Mouse (Mus musculus) kidney, postnatal 0 days (tissue): ENCODE measurements around the gene Zscan21. TPM values are rescaled to one million over a fixed set of nuclear protein-coding genes. Genes with fewer than 3 reads are reported as not detected.
A peak's percentile ranks its signal among the peaks of the same experiment; 100 is the strongest.

Experiments
- ATAC-seq: fragments of 200-750 bp; cut with Nextera tagmentation; replicated peaks from 2 replicates; pipeline ENCODE4 v1.8.0; 2017; ENCODE audit warnings: low read depth, moderate number of reproducible peaks, moderate TSS enrichment, moderate library complexity; ENCODE audit not compliant: low FRiP score
- DNase-seq: peaks from one replicate; pipeline ENCODE4 v3.0.0-alpha.2; 2016; ENCODE audit warnings: low spot score
- H3K27ac ChIP-seq: fragments of 300-500 bp; sonication (generic); 2 replicates; pipeline ENCODE4 v1.5.1; 2014; ENCODE audit warnings: mild to moderate bottlenecking
- H3K27me3 ChIP-seq: fragments of 300-500 bp; sonication (generic); 2 replicates; pipeline ENCODE4 v1.6.1; 2014; ENCODE audit warnings: low read length, mixed read lengths; ENCODE audit not compliant: insufficient read depth
- H3K36me3 ChIP-seq: fragments of 300-500 bp; sonication (generic); 2 replicates; pipeline ENCODE4 v1.6.1; 2014; ENCODE audit warnings: low read length, mixed read lengths; ENCODE audit not compliant: insufficient read depth
- H3K4me1 ChIP-seq: fragments of 300-500 bp; sonication (generic); replicated peaks from 2 replicates; pipeline ENCODE4 v1.6.1; 2014; ENCODE audit warnings: antibody characterized with exemption, low read length, mixed read lengths; ENCODE audit not compliant: insufficient read depth
- H3K4me2 ChIP-seq: fragments of 300-500 bp; sonication (generic); 2 replicates; pipeline ENCODE4 v1.6.1; 2014; ENCODE audit warnings: mild to moderate bottlenecking, low read length, moderate library complexity, mixed read lengths
- H3K4me3 ChIP-seq: fragments of 300-500 bp; sonication (generic); replicated peaks from 2 replicates; pipeline ENCODE4 v1.5.1; 2014; ENCODE audit warnings: low read depth, low read length
- H3K9ac ChIP-seq: fragments of 300-500 bp; sonication (generic); 2 replicates; pipeline ENCODE4 v1.6.1; 2014; ENCODE audit warnings: low read depth, low read length
- H3K9me3 ChIP-seq: fragments of 300-500 bp; sonication (generic); replicated peaks from 2 replicates; pipeline ENCODE4 v1.6.1; 2016; ENCODE audit warnings: low read length, inconsistent platforms, mixed read lengths
- CTCF ChIP-seq: IDR thresholded peaks from 2 replicates; pipeline ENCODE4 v1.5.1; 2016; ENCODE audit warnings: antibody characterized with exemption, low read depth, mild to moderate bottlenecking, moderate library complexity
- WGBS: fragments of 180-500 bp; shearing (Covaris S2); extraction: QIAGEN DNeasy Blood & Tissue Kit; methylation state at CpG from one replicate; pipeline ENCODE4 v1.1.7; 2014; 5-methylcytosine and 5-hydroxymethylcytosine counted together
- polyA plus RNA-seq: library from polyadenylated mRNA; unstranded; fragments of >200 nt; fragmentation: Nextera tagmentation; extraction: Ambion mirVana; gene quantifications from 2 replicates; pipeline ENCODE4 v1.2.1, GENCODE M21; 2015

Gene Zscan21
- polyA plus RNA-seq, 1 experiment from 2014 or later, result 45.3 TPM

DNA sequence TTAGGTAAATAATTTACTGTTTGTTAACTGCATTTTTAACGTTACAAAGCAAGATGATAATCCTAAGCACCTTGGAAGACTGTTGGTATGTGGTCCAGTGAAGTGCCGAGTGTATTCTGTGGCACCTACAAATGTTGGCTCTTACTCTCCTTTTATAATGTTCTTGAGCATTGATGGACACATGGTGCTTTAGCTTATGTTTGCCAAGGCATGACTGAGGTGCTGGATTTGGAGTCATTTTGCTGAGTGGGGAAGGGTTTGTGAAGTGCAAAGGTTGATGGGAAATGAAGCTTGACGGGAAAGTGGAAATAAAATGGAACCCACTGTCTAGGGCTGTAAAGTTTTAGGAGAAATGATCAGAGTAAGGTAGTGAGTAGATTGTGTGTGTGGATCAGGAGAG lies 28.3 kb upstream of the Zscan21 start:
- H3K4me2 ChIP-seq, result peak overlapping the region; percentile 26; the same call in 1 of the 2 replicates
- H3K4me1 ChIP-seq, result 0 out of 2 replicates have a peak, but pooled peaks cover 9% of the 10 kb centered on the region
- ATAC-seq (0 out of 2 replicates have a peak, but pooled peaks have one; percentile 17), DNase-seq (no peak)
- no peaks in the 10 kb centered on the region for H3K27me3 ChIP-seq
- peaks cover 2% of the 10 kb centered on the region; the same call in 1 of the 2 replicates for H3K36me3 ChIP-seq
- H3K9me3 ChIP-seq, result no peaks in the 10 kb centered on the region
- 58% methylated on average over 3 of the region's 3 CpGs for WGBS
- peak overlapping the region; percentile 87 for H3K27ac ChIP-seq
- no peak overlapping the region for H3K4me3 ChIP-seq
- no peak overlapping the region for H3K9ac ChIP-seq
- no peak for TF ChIP-seq CTCF

DNA sequence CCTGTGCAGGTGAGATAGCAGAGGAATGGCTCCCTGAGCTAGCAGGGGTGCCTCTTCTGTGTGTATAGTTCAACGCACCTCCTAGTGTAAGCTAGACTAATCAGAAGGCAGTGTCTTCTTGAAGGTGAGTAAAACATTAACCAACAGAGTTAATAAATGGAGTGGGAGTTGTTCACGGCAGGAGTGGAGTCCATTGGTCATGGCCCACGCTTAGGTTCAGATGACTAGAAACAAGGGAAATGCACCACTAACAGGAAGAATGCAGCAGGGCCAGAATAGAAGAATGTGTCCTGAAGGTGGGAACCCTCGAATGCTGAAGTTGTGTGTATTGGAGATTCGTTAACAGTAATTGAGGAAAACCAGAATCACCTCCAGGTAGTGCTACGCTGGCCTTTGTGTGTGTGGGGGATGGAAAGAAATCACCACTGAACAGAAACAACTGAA lies 27.6 kb upstream of the Zscan21 start:
- 57% methylated on average over 6 of the region's 6 CpGs for WGBS

DNA sequence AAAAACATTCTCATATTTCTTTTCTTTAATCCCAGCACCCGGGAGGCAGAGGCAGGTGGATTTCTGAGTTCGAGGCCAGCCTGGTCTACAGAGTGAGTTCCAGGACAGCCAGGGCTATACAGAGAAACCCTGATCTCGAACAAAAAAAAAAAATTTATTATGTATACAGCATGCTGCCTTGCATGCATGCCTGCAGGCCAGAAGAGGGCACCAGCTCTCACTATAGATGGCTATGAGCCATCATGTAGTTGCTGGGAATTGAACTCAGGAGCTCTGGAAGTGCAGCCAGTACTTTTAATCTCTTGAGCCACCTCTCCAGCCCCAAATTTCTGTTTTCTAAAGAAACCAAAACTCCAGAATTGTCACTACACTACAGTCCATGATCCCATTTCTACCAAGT lies 26.4 kb upstream of the Zscan21 start:
- no peak overlapping the region for H3K9ac ChIP-seq
- H3K27ac ChIP-seq, result peak overlapping the region; percentile 87
- ATAC-seq (no peak), DNase-seq (peak; percentile 42)
- peak; percentile 65 for TF ChIP-seq CTCF
- peaks cover 18% of the 10 kb centered on the region for H3K36me3 ChIP-seq
- no peak overlapping the region for H3K4me3 ChIP-seq
- H3K27me3 ChIP-seq, result no peaks in the 10 kb centered on the region
- 0 out of 2 replicates have a peak, but pooled peaks cover 9% of the 10 kb centered on the region for H3K4me1 ChIP-seq
- H3K9me3 ChIP-seq, result no peaks in the 10 kb centered on the region
- WGBS, result 75% methylated on average over 3 of the region's 3 CpGs
- H3K4me2 ChIP-seq, result 0 out of 2 replicates have a peak overlapping the region, but pooled peaks have one; percentile 26

More for the DNA sequence above, 27.6 kb upstream of the Zscan21 start:
- peak; percentile 52 for DNase-seq
- peak; percentile 72 for ATAC-seq
- Histone ChIP-seq H3K9ac (no peak overlapping the region), H3K9me3 (no peaks in the 10 kb centered on the region), H3K4me3 (no peak overlapping the region; the same call in 1 of the 2 replicates), H3K27ac (peak overlapping the region; percentile 87), H3K27me3 (no peaks in the 10 kb centered on the region), H3K4me1 (0 out of 2 replicates have a peak, but pooled peaks cover 9% of the 10 kb centered on the region), H3K36me3 (peaks cover 9% of the 10 kb centered on the region), H3K4me2 (peak overlapping the region; percentile 26; the same call in 1 of the 2 replicates)
- TF ChIP-seq CTCF, result no peak

DNA sequence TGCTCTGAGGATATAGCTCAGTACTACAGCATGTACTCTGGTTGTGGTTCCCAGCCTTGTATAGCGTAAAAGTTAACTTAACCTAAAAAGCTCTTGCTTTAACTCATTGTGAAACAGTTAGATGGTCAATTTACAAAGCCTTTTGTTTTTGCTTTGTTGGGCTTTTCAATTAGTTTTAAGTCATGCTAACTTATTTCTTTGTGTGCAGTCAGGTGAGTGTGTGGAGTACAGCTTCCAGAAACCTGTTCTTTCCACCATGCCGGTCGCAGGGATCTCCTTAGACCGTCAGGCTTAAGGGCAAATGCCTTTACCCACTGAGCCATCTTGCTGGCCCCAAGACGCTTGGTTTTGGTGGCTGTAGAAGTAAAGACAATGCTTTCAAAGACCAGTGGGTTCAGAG lies 26.0 kb upstream of the Zscan21 start:
- no peak overlapping the region for H3K9ac ChIP-seq
- H3K27me3 ChIP-seq, result no peaks in the 10 kb centered on the region
- no peaks in the 10 kb centered on the region for H3K9me3 ChIP-seq
- no peak for DNase-seq
- WGBS, result 90% methylated on average over 5 of the region's 5 CpGs
- no peak overlapping the region for H3K4me3 ChIP-seq
- 0 out of 2 replicates have a peak, but pooled peaks cover 9% of the 10 kb centered on the region for H3K4me1 ChIP-seq
- peaks cover 19% of the 10 kb centered on the region for H3K36me3 ChIP-seq
- no peak overlapping the region for H3K4me2 ChIP-seq
- ATAC-seq, result no peak
- TF ChIP-seq CTCF, result no peak
- H3K27ac ChIP-seq, result no peak overlapping the region

DNA sequence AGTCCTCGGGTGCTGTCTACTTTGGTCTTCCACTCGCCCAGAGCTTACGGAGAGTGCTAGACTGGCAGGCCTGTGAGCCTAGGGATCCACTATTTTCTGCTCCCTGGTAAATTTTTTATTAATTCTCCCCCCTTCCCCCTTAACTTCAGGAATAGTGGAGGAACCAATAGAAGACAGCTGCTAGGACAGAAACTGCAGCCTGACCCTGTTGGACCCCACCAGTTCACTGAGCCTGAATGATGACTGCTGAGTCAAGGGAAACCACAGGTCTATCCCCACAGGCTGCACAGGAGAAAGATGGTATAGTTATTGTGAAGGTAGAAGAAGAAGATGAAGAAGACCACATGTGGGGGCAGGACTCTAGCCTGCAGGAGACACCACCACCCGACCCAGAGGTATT lies 23.9 kb upstream of the Zscan21 start:
- peaks cover 30% of the 10 kb centered on the region for H3K36me3 ChIP-seq
- WGBS, result 90% methylated on average over 4 of the region's 4 CpGs

DNA sequence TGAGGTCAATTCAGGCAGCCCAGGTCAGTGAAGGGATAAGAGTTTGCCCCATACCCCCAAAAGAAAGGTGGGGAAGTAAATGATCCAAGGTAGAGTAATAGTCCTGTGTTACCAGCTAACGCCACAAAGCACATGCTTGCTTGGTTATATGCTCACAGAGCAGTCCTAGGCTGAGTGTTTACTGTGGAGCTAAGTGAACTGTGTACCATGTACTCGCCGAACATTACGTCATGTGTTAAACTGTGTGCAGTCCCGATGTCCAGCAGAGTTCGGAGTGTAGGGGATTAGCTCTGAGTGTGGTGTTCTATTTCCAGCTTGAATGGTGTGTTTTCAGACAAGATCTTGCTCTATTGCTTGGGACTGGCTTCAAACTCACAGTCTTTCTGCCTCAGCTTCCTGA lies 22.2 kb upstream of the Zscan21 start:
- TF ChIP-seq CTCF, result no peak
- H3K4me2 ChIP-seq, result no peak overlapping the region
- H3K27me3 ChIP-seq, result no peaks in the 10 kb centered on the region
- no peaks in the 10 kb centered on the region for H3K9me3 ChIP-seq
- ATAC-seq (no peak), DNase-seq (no peak)
- peaks cover 45% of the 10 kb centered on the region for H3K36me3 ChIP-seq
- WGBS, result 92% methylated on average over 6 of the region's 6 CpGs
- no peak overlapping the region for H3K27ac ChIP-seq
- H3K4me3 ChIP-seq, result no peak overlapping the region
- H3K9ac ChIP-seq, result no peak overlapping the region
- no peaks in the 10 kb centered on the region for H3K4me1 ChIP-seq

More for the DNA sequence above, 23.9 kb upstream of the Zscan21 start:
- no peaks in the 10 kb centered on the region for H3K9me3 ChIP-seq
- H3K9ac ChIP-seq, result no peak overlapping the region
- no peak overlapping the region for H3K4me3 ChIP-seq
- 0 out of 2 replicates have a peak, but pooled peaks cover 4% of the 10 kb centered on the region for H3K4me1 ChIP-seq
- no peaks in the 10 kb centered on the region for H3K27me3 ChIP-seq
- ATAC-seq (no peak), DNase-seq (no peak)
- no peak for TF ChIP-seq CTCF
- H3K4me2 ChIP-seq, result no peak overlapping the region
- no peak overlapping the region for H3K27ac ChIP-seq
